Mouse (Mus musculus): ENCODE data around the gene Col6a1. TPM values are rescaled to one million over a fixed set of nuclear protein-coding genes. Genes with fewer than 3 reads are reported as not detected.
A peak's percentile ranks its signal among the peaks of the same experiment; 100 is the strongest.
"Not testable (repeated sequence)": the region's sequence is repeated elsewhere in the genome, so short reads cannot be mapped to it uniquely, and the experiment has no call there.

Col6a1 gene
- polyA plus RNA-seq, 1 experiment from 2014 or later, result 327 TPM

- 44% methylated on average over 11 of the region's 11 CpGs for WGBS
- H3K9me3 ChIP-seq (ENCODE audit: control insufficient read depth, low read length); H3K4me3 ChIP-seq (ENCODE audit: low read length); H3K4me1 ChIP-seq (ENCODE audit: control insufficient read depth, insufficient read depth, low read length); ATAC-seq; H3K9ac ChIP-seq (ENCODE audit: low read depth, low read length); H3K4me2 ChIP-seq (ENCODE audit: low read depth, low read length); H3K36me3 ChIP-seq (ENCODE audit: control insufficient read depth, insufficient read depth, low read length); H3K27me3 ChIP-seq (replicated peaks; ENCODE audit: control insufficient read depth, insufficient read depth, low read length); H3K27ac ChIP-seq (ENCODE audit: low read length): not testable (repeated sequence)
Measured at GRCm38 (mm10) chr10:76744267-76744666, 18.3 kb upstream of the Col6a1 start.

- Histone ChIP-seq H3K4me1 (ENCODE audit: control insufficient read depth, insufficient read depth, low read length) (peaks cover 19% of the 10 kb centered on the region), H3K4me2 (ENCODE audit: low read depth, low read length) (no peak overlapping the region), H3K9me3 (ENCODE audit: control insufficient read depth, low read length) (no peaks in the 10 kb centered on the region), H3K27ac (ENCODE audit: low read length) (no peak overlapping the region), H3K36me3 (ENCODE audit: control insufficient read depth, insufficient read depth, low read length) (no peaks in the 10 kb centered on the region), H3K4me3 (ENCODE audit: low read length) (no peak overlapping the region), H3K27me3 (replicated peaks; ENCODE audit: control insufficient read depth, insufficient read depth, low read length) (no peaks in the 10 kb centered on the region), H3K9ac (ENCODE audit: low read depth, low read length) (no peak overlapping the region)
- no peak for ATAC-seq
- 68% methylated on average over 8 of the region's 8 CpGs for WGBS
Measured at GRCm38 (mm10) chr10:76736764-76737163, 10.8 kb upstream of the Col6a1 start.

GRCm38 (mm10) chr10:76734979-76735378 is 9.0 kb upstream of the Col6a1 start:
- no peak overlapping the region for H3K4me2 ChIP-seq (ENCODE audit: low read depth, low read length)
- H3K27me3 ChIP-seq (replicated peaks; ENCODE audit: control insufficient read depth, insufficient read depth, low read length), result no peaks in the 10 kb centered on the region
- no peak overlapping the region for H3K27ac ChIP-seq (ENCODE audit: low read length)
- no peaks in the 10 kb centered on the region for H3K9me3 ChIP-seq (ENCODE audit: control insufficient read depth, low read length)
- no peak overlapping the region for H3K9ac ChIP-seq (ENCODE audit: low read depth, low read length)
- no peak overlapping the region for H3K4me3 ChIP-seq (ENCODE audit: low read length)
- peaks cover 22% of the 10 kb centered on the region for H3K4me1 ChIP-seq (ENCODE audit: control insufficient read depth, insufficient read depth, low read length)
- H3K36me3 ChIP-seq (ENCODE audit: control insufficient read depth, insufficient read depth, low read length), result no peaks in the 10 kb centered on the region
- WGBS, result 2% methylated on average over 4 of the region's 4 CpGs
- ATAC-seq, result peak; percentile 34; the same call in 1 of the 2 replicates

DNA sequence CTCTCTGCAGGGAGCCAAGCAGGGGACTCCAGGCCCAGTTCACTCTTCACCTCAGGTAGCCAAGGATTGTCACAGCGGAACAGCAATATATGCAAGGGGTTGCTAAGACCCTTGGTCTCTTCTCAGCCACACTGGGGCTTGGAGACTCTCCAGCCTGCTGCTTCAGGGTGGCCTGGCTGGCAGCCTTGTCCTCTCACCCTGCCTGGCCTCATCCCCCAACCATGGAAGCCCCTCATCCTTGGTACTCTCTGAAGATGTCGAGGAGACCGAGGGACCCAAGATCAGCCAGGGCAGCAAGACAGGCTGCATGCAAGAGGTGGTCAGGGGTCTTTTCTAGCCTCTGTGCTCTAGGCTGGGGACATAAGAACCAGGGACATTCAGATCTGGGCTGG is 7.7 kb upstream of the Col6a1 start:
- Histone ChIP-seq H3K36me3 (ENCODE audit: control insufficient read depth, insufficient read depth, low read length) (no peaks in the 10 kb centered on the region), H3K4me3 (ENCODE audit: low read length) (peak overlapping the region; percentile 17), H3K27me3 (replicated peaks; ENCODE audit: control insufficient read depth, insufficient read depth, low read length) (no peaks in the 10 kb centered on the region), H3K4me2 (ENCODE audit: low read depth, low read length) (peak overlapping the region; percentile 43), H3K9me3 (ENCODE audit: control insufficient read depth, low read length) (no peaks in the 10 kb centered on the region), H3K9ac (ENCODE audit: low read depth, low read length) (peak overlapping the region; percentile 58), H3K4me1 (ENCODE audit: control insufficient read depth, insufficient read depth, low read length) (peaks cover 22% of the 10 kb centered on the region), H3K27ac (ENCODE audit: low read length) (peak overlapping the region; percentile 94)
- ATAC-seq, result no peak
- 37% methylated on average over 3 of the region's 3 CpGs for WGBS

DNA sequence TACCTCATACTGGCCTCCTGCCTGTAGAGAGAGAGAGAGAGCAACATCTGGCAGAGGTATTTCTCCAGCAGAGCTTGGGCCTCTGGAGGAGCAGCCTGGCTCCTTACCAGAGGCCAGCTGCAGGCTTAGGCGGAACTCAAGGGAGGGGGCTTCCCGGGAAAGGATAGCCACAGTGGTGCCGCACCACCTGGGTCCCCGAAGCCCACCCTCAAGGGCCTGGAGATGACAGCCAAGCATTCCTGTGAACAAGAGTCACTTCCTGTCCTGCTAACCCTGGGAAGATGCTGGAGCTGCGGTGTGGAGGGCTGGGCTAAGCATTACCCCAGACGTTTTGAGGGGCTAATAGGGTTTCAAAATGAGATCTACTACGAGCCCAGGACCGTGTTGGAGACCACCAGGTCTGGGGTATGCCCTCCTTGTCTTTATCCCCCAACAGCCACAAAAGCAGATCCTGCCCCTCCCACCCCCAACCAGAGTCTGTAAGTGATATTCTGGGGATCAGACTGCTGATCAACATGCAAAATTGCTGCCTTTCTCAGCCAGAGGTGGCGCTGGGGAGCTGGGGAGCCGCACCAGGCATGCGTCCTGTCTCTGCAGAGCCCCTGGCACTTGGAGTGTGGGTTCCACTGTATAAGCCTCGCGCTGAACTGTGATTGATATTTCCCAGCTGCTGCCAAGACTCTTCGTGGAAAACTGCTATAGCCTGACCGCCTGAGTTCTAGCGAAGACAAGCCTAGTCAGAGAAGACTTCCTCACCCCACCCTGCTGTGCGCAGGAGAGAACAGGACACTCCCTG is 7.1 kb upstream of the Col6a1 start:
- Histone ChIP-seq H3K27me3 (replicated peaks; ENCODE audit: control insufficient read depth, insufficient read depth, low read length) (no peaks in the 10 kb centered on the region), H3K27ac (ENCODE audit: low read length) (peak overlapping the region; percentile 94), H3K4me3 (ENCODE audit: low read length) (peak overlapping the region; percentile 17), H3K9me3 (ENCODE audit: control insufficient read depth, low read length) (no peaks in the 10 kb centered on the region), H3K9ac (ENCODE audit: low read depth, low read length) (peak overlapping the region; percentile 58), H3K36me3 (ENCODE audit: control insufficient read depth, insufficient read depth, low read length) (no peaks in the 10 kb centered on the region), H3K4me1 (ENCODE audit: control insufficient read depth, insufficient read depth, low read length) (peaks cover 22% of the 10 kb centered on the region), H3K4me2 (ENCODE audit: low read depth, low read length) (peak overlapping the region; percentile 43)
- 8% methylated on average over 17 of the region's 17 CpGs for WGBS
- peak; percentile 89 for ATAC-seq

DNA sequence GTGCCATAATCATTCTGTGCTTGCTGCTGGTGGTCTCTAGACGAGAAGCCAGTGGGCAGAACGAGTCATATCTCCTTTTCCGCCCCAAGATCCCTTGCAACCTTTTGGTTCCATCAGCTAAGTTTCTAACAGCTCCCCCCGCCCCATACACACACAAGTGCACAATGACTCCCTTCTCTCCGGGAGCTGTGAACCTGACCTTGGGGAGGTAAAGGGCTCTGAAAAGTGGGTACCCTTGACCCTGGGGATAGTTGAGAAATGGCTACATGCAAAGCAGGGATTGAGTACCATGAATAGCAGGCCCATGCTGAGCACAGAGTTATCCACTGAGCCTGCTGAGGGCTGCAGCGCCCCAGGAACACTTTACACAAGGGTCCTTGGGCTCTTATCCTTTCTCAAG is 6.4 kb upstream of the Col6a1 start:
- H3K4me2 ChIP-seq (ENCODE audit: low read depth, low read length), result no peak overlapping the region
- no peak for ATAC-seq
- WGBS, result 60% methylated on average over 6 of the region's 6 CpGs

GRCm38 (mm10) chr10:76731621-76732239 is 5.8 kb upstream of the Col6a1 start:
- Histone ChIP-seq H3K4me3 (ENCODE audit: low read length) (no peak overlapping the region), H3K4me2 (ENCODE audit: low read depth, low read length) (no peak overlapping the region; the same call in 1 of the 2 replicates), H3K27me3 (replicated peaks; ENCODE audit: control insufficient read depth, insufficient read depth, low read length) (no peaks in the 10 kb centered on the region), H3K9ac (ENCODE audit: low read depth, low read length) (peak overlapping the region; percentile 57), H3K4me1 (ENCODE audit: control insufficient read depth, insufficient read depth, low read length) (peaks cover 22% of the 10 kb centered on the region), H3K36me3 (ENCODE audit: control insufficient read depth, insufficient read depth, low read length) (no peaks in the 10 kb centered on the region), H3K9me3 (ENCODE audit: control insufficient read depth, low read length) (no peaks in the 10 kb centered on the region), H3K27ac (ENCODE audit: low read length) (peak overlapping the region; percentile 94)
- ATAC-seq, result no peak
- 57% methylated on average over 20 of the region's 20 CpGs for WGBS

More for the DNA sequence above, 6.4 kb upstream of the Col6a1 start:
- Histone ChIP-seq H3K27ac (ENCODE audit: low read length) (peak overlapping the region; percentile 94), H3K9me3 (ENCODE audit: control insufficient read depth, low read length) (no peaks in the 10 kb centered on the region), H3K4me3 (ENCODE audit: low read length) (no peak overlapping the region), H3K4me1 (ENCODE audit: control insufficient read depth, insufficient read depth, low read length) (peaks cover 22% of the 10 kb centered on the region), H3K36me3 (ENCODE audit: control insufficient read depth, insufficient read depth, low read length) (no peaks in the 10 kb centered on the region), H3K27me3 (replicated peaks; ENCODE audit: control insufficient read depth, insufficient read depth, low read length) (no peaks in the 10 kb centered on the region), H3K9ac (ENCODE audit: low read depth, low read length) (peak overlapping the region; percentile 57)

GRCm38 (mm10) chr10:76729631-76730620 is 4.0 kb upstream of the Col6a1 start:
- no peak overlapping the region for H3K4me3 ChIP-seq (ENCODE audit: low read length)
- 73% methylated on average over 19 of the region's 19 CpGs for WGBS
- ATAC-seq, result no peak
- H3K36me3 ChIP-seq (ENCODE audit: control insufficient read depth, insufficient read depth, low read length), result no peaks in the 10 kb centered on the region
- H3K27ac ChIP-seq (ENCODE audit: low read length), result peak overlapping the region; percentile 36; the same call in 1 of the 2 replicates
- H3K4me1 ChIP-seq (ENCODE audit: control insufficient read depth, insufficient read depth, low read length), result peaks cover 22% of the 10 kb centered on the region
- no peak overlapping the region for H3K9ac ChIP-seq (ENCODE audit: low read depth, low read length)
- no peaks in the 10 kb centered on the region for H3K9me3 ChIP-seq (ENCODE audit: control insufficient read depth, low read length)
- H3K27me3 ChIP-seq (replicated peaks; ENCODE audit: control insufficient read depth, insufficient read depth, low read length), result no peaks in the 10 kb centered on the region
- no peak overlapping the region for H3K4me2 ChIP-seq (ENCODE audit: low read depth, low read length)

GRCm38 (mm10) chr10:76728369-76728768 is 2.4 kb upstream of the Col6a1 start:
- no peaks in the 10 kb centered on the region for H3K27me3 ChIP-seq (replicated peaks; ENCODE audit: control insufficient read depth, insufficient read depth, low read length)
- peaks cover 17% of the 10 kb centered on the region for H3K4me1 ChIP-seq (ENCODE audit: control insufficient read depth, insufficient read depth, low read length)
- H3K36me3 ChIP-seq (ENCODE audit: control insufficient read depth, insufficient read depth, low read length), result no peaks in the 10 kb centered on the region
- no peaks in the 10 kb centered on the region for H3K9me3 ChIP-seq (ENCODE audit: control insufficient read depth, low read length)
- H3K27ac ChIP-seq (ENCODE audit: low read length), result no peak overlapping the region; the same call in 1 of the 2 replicates
- WGBS, result 15% methylated on average over 11 of the region's 11 CpGs
- no peak overlapping the region for H3K4me3 ChIP-seq (ENCODE audit: low read length)
- H3K4me2 ChIP-seq (ENCODE audit: low read depth, low read length), result no peak overlapping the region
- no peak for ATAC-seq
- H3K9ac ChIP-seq (ENCODE audit: low read depth, low read length), result peak overlapping the region; percentile 52; the same call in 1 of the 2 replicates

Data from intestine, embryonic 16.5 days (tissue).